Mouse (Mus musculus) kidney, adult 2 months (tissue): ENCODE results near the gene Gm10644. TPM values are rescaled to one million over a fixed set of nuclear protein-coding genes. Genes with fewer than 3 reads are reported as not detected.

ENCODE experiments used
- DNase-seq: peaks from one replicate; pipeline ENCODE4 v3.0.0; 2021
- H3K27ac ChIP-seq: fragments of 200-500 bp; 2 replicates; pipeline ENCODE4 v1.5.1; 2012; ENCODE audit warnings: low read depth, low read length, control low read depth, inconsistent platforms; ENCODE audit not compliant: insufficient read depth
- H3K27me3 ChIP-seq: fragments of 200-500 bp; replicated peaks from 2 replicates; pipeline ENCODE4 v1.6.1; 2012; ENCODE audit warnings: mild to moderate bottlenecking, moderate library complexity, low read length, inconsistent platforms; ENCODE audit not compliant: control insufficient read depth, insufficient read depth
- H3K36me3 ChIP-seq: fragments of 200-500 bp; 2 replicates; pipeline ENCODE4 v1.6.1; 2012; ENCODE audit warnings: mild to moderate bottlenecking, moderate library complexity, low read length, inconsistent platforms; ENCODE audit not compliant: control insufficient read depth, insufficient read depth
- H3K4me1 ChIP-seq: fragments of 200-500 bp; 2 replicates; pipeline ENCODE4 v1.6.1; 2011; ENCODE audit warnings: low read length; ENCODE audit not compliant: control insufficient read depth, insufficient read depth
- H3K4me3 ChIP-seq: fragments of 200-500 bp; 2 replicates; pipeline ENCODE4 v1.5.1; 2011; ENCODE audit warnings: mild to moderate bottlenecking, low read depth, low read length, control low read depth; ENCODE audit not compliant: insufficient read depth
- CTCF ChIP-seq: fragments of 200-500 bp; conservative IDR thresholded peaks from 2 replicates; pipeline ENCODE4 v1.5.1; 2011; ENCODE audit warnings: low read depth, mild to moderate bottlenecking, control low read depth, low read length, moderate library complexity, mixed read lengths; ENCODE audit not compliant: insufficient read depth, insufficient read length
- POLR2A ChIP-seq: fragments of 200-500 bp; IDR thresholded peaks from one replicate; pipeline ENCODE4 v1.6.1; 2011; ENCODE audit warnings: low read depth, low read length, control low read depth
- WGBS: fragments of 180-500 bp; shearing (Covaris S2); methylation state at CpG from one replicate; pipeline ENCODE4 v1.1.7; 2018; 5-methylcytosine and 5-hydroxymethylcytosine counted together
- polyA plus RNA-seq: library from polyadenylated mRNA; depleted of rRNA; stranded (reverse); fragments of >200 nt; gene quantifications from 2 replicates; pipeline ENCODE4 v1.2.3, GENCODE M21; 2012

Gm10644 gene
- polyA plus RNA-seq, 1 experiment: 2.7 TPM

- TF ChIP-seq POLR2A (no peak), CTCF (no peak)
- Histone ChIP-seq H3K27ac (no peak overlapping the region), H3K27me3 (no peaks in the 10 kb centered on the region), H3K4me1 (no peaks in the 10 kb centered on the region), H3K36me3 (no peaks in the 10 kb centered on the region), H3K4me3 (no peak overlapping the region)
- DNase-seq: no peak
- 90% methylated on average over 3 of the region's 3 CpGs for WGBS
Observed at GRCm38 (mm10) chr8:83914232-83914631, 40.8 kb downstream of the Gm10644 start.

GRCm38 (mm10) chr8:83911809-83912731, 42.9 kb downstream of the Gm10644 start:
- WGBS: 60% methylated on average over 5 of the region's 5 CpGs
- no peaks in the 10 kb centered on the region for H3K4me1 ChIP-seq
- H3K27me3 ChIP-seq: no peaks in the 10 kb centered on the region
- no peak overlapping the region for H3K4me3 ChIP-seq
- no peak for DNase-seq
- no peak overlapping the region for H3K27ac ChIP-seq
- TF ChIP-seq CTCF (no peak), POLR2A (no peak)
- no peaks in the 10 kb centered on the region for H3K36me3 ChIP-seq

GRCm38 (mm10) chr8:83909311-83909710, 45.7 kb downstream of the Gm10644 start:
- Histone ChIP-seq H3K36me3 (no peaks in the 10 kb centered on the region), H3K27me3 (no peaks in the 10 kb centered on the region), H3K27ac (no peak overlapping the region), H3K4me3 (no peak overlapping the region), H3K4me1 (no peaks in the 10 kb centered on the region)
- TF ChIP-seq CTCF (no peak), POLR2A (no peak)
- WGBS: 74% methylated on average over 8 of the region's 8 CpGs
- DNase-seq: no peak

GRCm38 (mm10) chr8:83908583-83908982, 46.4 kb downstream of the Gm10644 start:
- TF ChIP-seq POLR2A: no peak
- Histone ChIP-seq H3K4me1 (no peaks in the 10 kb centered on the region), H3K4me3 (no peak overlapping the region), H3K36me3 (no peaks in the 10 kb centered on the region), H3K27me3 (no peaks in the 10 kb centered on the region), H3K27ac (no peak overlapping the region)
- WGBS: 52% methylated on average over 6 of the region's 6 CpGs
- no peak for DNase-seq

- Histone ChIP-seq H3K27ac (no peak overlapping the region), H3K36me3 (no peaks in the 10 kb centered on the region), H3K4me1 (no peaks in the 10 kb centered on the region), H3K27me3 (no peaks in the 10 kb centered on the region), H3K4me3 (no peak overlapping the region)
- WGBS: 38% methylated on average over 13 of the region's 13 CpGs
- DNase-seq: no peak
- TF ChIP-seq CTCF (no peak), POLR2A (no peak)
Observed at GRCm38 (mm10) chr8:83902961-83903666, 51.9 kb downstream of the Gm10644 start.

- H3K27me3 ChIP-seq: no peaks in the 10 kb centered on the region
- TF ChIP-seq POLR2A (no peak), CTCF (no peak)
- 34% methylated on average over 14 of the region's 14 CpGs for WGBS
- DNase-seq: no peak
- no peak overlapping the region for H3K27ac ChIP-seq
- H3K4me1 ChIP-seq: no peaks in the 10 kb centered on the region
- no peaks in the 10 kb centered on the region for H3K36me3 ChIP-seq
- peak overlapping the region; percentile 89; the same call in 1 of the 2 replicates for H3K4me3 ChIP-seq
Observed at GRCm38 (mm10) chr8:83901566-83902485, 53.2 kb downstream of the Gm10644 start.

- no peaks in the 10 kb centered on the region for H3K27me3 ChIP-seq
- WGBS: under 1% methylated on average over 39 of the region's 40 CpGs
- H3K27ac ChIP-seq: no peak overlapping the region
- TF ChIP-seq POLR2A: no peak
- no peak for TF ChIP-seq CTCF
- no peak for DNase-seq
- H3K36me3 ChIP-seq: no peaks in the 10 kb centered on the region
- peak overlapping the region; percentile 89 for H3K4me3 ChIP-seq
- H3K4me1 ChIP-seq: no peaks in the 10 kb centered on the region
Observed at GRCm38 (mm10) chr8:83900957-83901270, 54.1 kb downstream of the Gm10644 start.
